Comparison of ENCODE assay signal across 22 mouse cellular contexts in the genomic region with DNA sequence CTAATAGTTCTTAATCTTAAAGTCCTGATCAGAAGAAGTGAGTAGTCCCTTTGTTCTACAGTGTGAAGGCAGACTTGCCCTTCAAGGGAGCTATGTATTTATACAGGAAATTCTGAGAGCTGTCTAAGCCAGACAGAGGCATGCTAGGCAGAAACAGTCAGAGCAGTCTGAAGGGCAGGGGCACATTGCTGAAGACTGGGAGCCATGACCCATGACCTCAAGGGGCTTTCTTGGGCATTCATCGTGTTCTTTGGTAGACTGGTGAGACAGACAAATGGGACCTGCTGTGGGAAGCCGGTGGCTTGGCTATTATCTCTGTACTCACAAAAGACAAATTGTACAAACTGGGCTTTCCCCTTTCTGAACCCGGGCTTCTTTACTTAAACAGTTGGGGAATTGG. TPM values are rescaled to one million over a fixed set of nuclear protein-coding genes. Genes with fewer than 3 reads are reported as not detected.
DNase-seq lines count a peak whose midpoint lies in the region; ATAC-seq and TF ChIP-seq lines count a peak whose summit lies in the region.
"Had no signal": no experiment of that assay in that cellular context is flagged by ENCODE, and none has a peak within 500 bp of the region (broad histone marks: within the 10 kb centered on the region; RNA-seq: fewer than 3 reads in every experiment).

No protein-coding gene starts in this region.

- no peaks in the 10 kb centered on the region for H3K27me3 ChIP-seq in lung, embryonic 14.5 days (ENCODE audit: insufficient read depth, low read length)
- H3K27me3 ChIP-seq: CH12.LX; intestine, embryonic 15.5 days had no signal

- ATAC-seq in CD4-positive, CD25-positive, alpha-beta regulatory T cell, adult 4 months: no peak
- no peak for ATAC-seq in lung, embryonic 14.5 days (ENCODE audit: insufficient read depth)
- ATAC-seq: forebrain, embryonic 15.5 days; intestine, embryonic 15.5 days; liver, embryonic 12.5 days; midbrain, embryonic 13.5 days had no signal

- H3K9ac ChIP-seq in lung, embryonic 14.5 days: no peak overlapping the region
- H3K9ac ChIP-seq: forebrain, embryonic 15.5 days; heart, embryonic 13.5 days; intestine, embryonic 15.5 days; liver, embryonic 12.5 days; midbrain, embryonic 13.5 days; neural tube, embryonic 12.5 days had no signal

- no peak overlapping the region for H3K27ac ChIP-seq in lung, embryonic 14.5 days (ENCODE audit: low read depth)
- H3K27ac ChIP-seq: forebrain, embryonic 15.5 days; heart, embryonic 13.5 days; intestine, embryonic 15.5 days; liver, embryonic 12.5 days; midbrain, embryonic 13.5 days; neural tube, embryonic 12.5 days; stomach, postnatal 0 days had no signal

- H3K4me1 ChIP-seq in lung, embryonic 14.5 days (ENCODE audit: insufficient read depth): no peaks in the 10 kb centered on the region
- H3K4me1 ChIP-seq: intestine, embryonic 15.5 days had no signal

- H3K36me3 ChIP-seq in lung, embryonic 14.5 days (ENCODE audit: insufficient read depth): no peaks in the 10 kb centered on the region
- H3K36me3 ChIP-seq: forebrain, embryonic 15.5 days; heart, embryonic 13.5 days; intestine, embryonic 15.5 days; liver, embryonic 12.5 days; midbrain, embryonic 13.5 days; neural tube, embryonic 12.5 days had no signal

- WGBS in lung, embryonic 14.5 days: 9% methylated on average over 3 of the region's 3 CpGs

- no peaks in the 10 kb centered on the region for H3K9me3 ChIP-seq in lung, embryonic 14.5 days (ENCODE audit: low read depth, low read length)
- H3K9me3 ChIP-seq: forebrain, embryonic 15.5 days; heart, embryonic 13.5 days; intestine, embryonic 15.5 days; liver, embryonic 12.5 days; midbrain, embryonic 13.5 days; neural tube, embryonic 12.5 days had no signal

- no peak for TF ChIP-seq CTCF in lung, embryonic 14.5 days (IDR thresholded peaks at IDR 0.05; ENCODE audit: low read depth)

- DNase-seq in CD4-positive, CD25-positive, alpha-beta regulatory T cell, adult 2 months (ENCODE audit: low read depth, low spot score): peak; percentile 37
- peak; percentile 13 for DNase-seq in lung, embryonic 14.5 days
- no peak for DNase-seq in lung, postnatal 25 days (ENCODE audit: low spot score)
- peak; percentile 54 for DNase-seq in Muller cell, postnatal 12 days (ENCODE audit: inconsistent ontology term)
- peak; percentile 26 for DNase-seq in induced T-regulatory cell, adult 2 months (ENCODE audit: low read depth)
- no peak for DNase-seq in urinary bladder, postnatal 4 days (ENCODE audit: low spot score in 2 of 2)
- DNase-seq in right cerebral cortex, postnatal 4 days: no peak
- DNase-seq: adrenal gland, postnatal 10 days; cerebellum, adult 18-20 months; kidney, postnatal 25 days; right cerebral cortex, postnatal 25 days had no signal

- no peak overlapping the region for H3K4me2 ChIP-seq in lung, embryonic 14.5 days
- H3K4me2 ChIP-seq: forebrain, embryonic 15.5 days; heart, embryonic 13.5 days; intestine, embryonic 15.5 days; liver, embryonic 12.5 days; midbrain, embryonic 13.5 days; neural tube, embryonic 12.5 days had no signal

- no peak overlapping the region for H3K4me3 ChIP-seq in lung, embryonic 14.5 days (ENCODE audit: low read depth, low read length)
- H3K4me3 ChIP-seq: forebrain, embryonic 15.5 days; heart, embryonic 13.5 days; intestine, embryonic 15.5 days; liver, embryonic 12.5 days; midbrain, embryonic 13.5 days; neural tube, embryonic 12.5 days had no signal

RNA-seq across cellular contexts. Expression of gene Sytl2, which starts 4.0 kb away (rescaled TPM):
- 10 to 100 TPM; 46.9 to 47.7 TPM for polyA plus RNA-seq in CD4-positive, CD25-positive, alpha-beta regulatory T cell, adult 4 months (2017; shearing (Covaris generic))
- polyA plus RNA-seq in lung, embryonic 14.5 days (2014; fragmentation: Nextera tagmentation; extraction: Ambion mirVana): 3.7 and 4.0 TPM in 2 replicates

RNA-seq across cellular contexts. Expression of gene Ccdc83, which starts 40.5 kb away (rescaled TPM):
- not detected for polyA plus RNA-seq in CD4-positive, CD25-positive, alpha-beta regulatory T cell, adult 4 months (2017; shearing (Covaris generic))
- not detected in 2 replicates for polyA plus RNA-seq in lung, embryonic 14.5 days (2014; fragmentation: Nextera tagmentation; extraction: Ambion mirVana)
- polyA plus RNA-seq: forebrain, embryonic 15.5 days; heart, embryonic 13.5 days; intestine, embryonic 15.5 days; limb, embryonic 11.5 days; liver, embryonic 12.5 days; lung, embryonic 16.5 days; midbrain, embryonic 13.5 days; neural tube, embryonic 12.5 days; stomach, postnatal 0 days had no signal

Comparison
In these comparisons a context has a peak if more than half of its experiments do, and no peak if none do; other contexts are left out.
1. DNase-seq: peak in CD4-positive, CD25-positive, alpha-beta regulatory T cell, adult 2 months (single experiment), lung, embryonic 14.5 days (single experiment), Muller cell, postnatal 12 days (single experiment) and induced T-regulatory cell, adult 2 months (single experiment); none in lung, postnatal 25 days (single experiment), urinary bladder, postnatal 4 days (0 of 2) and right cerebral cortex, postnatal 4 days (single experiment).